Mouse (Mus musculus) WW6 (cell line): ENCODE measurements around the gene Adat3.
A peak's percentile ranks its signal among the peaks of the same experiment; 100 is the strongest.

ENCODE experiments used
- DNase-seq: peaks from one replicate; pipeline ENCODE4 v3.0.0-alpha.2; 2013; ENCODE audit warnings: low read depth, low spot score

The Adat3 gene

GRCm38 (mm10) chr10:80653156-80653720, 50.6 kb downstream of the Adat3 start:
- no peak for DNase-seq

GRCm38 (mm10) chr10:80654866-80655265, 52.2 kb downstream of the Adat3 start:
- no peak for DNase-seq

GRCm38 (mm10) chr10:80655406-80656129, 52.9 kb downstream of the Adat3 start:
- DNase-seq, result no peak

GRCm38 (mm10) chr10:80656130-80656862, 53.6 kb downstream of the Adat3 start:
- peak; percentile 94 for DNase-seq

- DNase-seq, result no peak
These were observed 54.4 kb downstream of the Adat3 start, which contains the start of gene Btbd2 for GRCm38 (mm10) chr10:80656863-80657623. Btbd2 (minus strand) TSS chr10:80657071.
